Mouse (Mus musculus): ENCODE measurements around the gene Snap47. TPM values are rescaled to one million over a fixed set of nuclear protein-coding genes. Genes with fewer than 3 reads are reported as not detected.
A peak's percentile ranks its signal among the peaks of the same experiment; 100 is the strongest.

The Snap47 gene
- total and polyA plus RNA-seq, 3 experiments = 95.9 to 102 (median 101) TPM

GRCm38 (mm10) chr11:59366633-59367032 is 84.4 kb downstream of the Snap47 start:
- Histone ChIP-seq H3K36me3 (replicated peaks in 1 of 2; ENCODE audit: control insufficient read depth in 1 of 2, insufficient read depth in 1 of 2, low read length in 1 of 2) (no peaks in the 10 kb centered on the region), H3K4me1 (ENCODE audit: control insufficient read depth in 1 of 2, insufficient read depth in 2 of 2) (peaks cover 3 to 13% of the 10 kb centered on the region in 2 experiments), H3K4me2 (ENCODE audit: insufficient read depth, low read depth, poor library complexity, severe bottlenecking) (no peak overlapping the region), H3K27ac (ENCODE audit: insufficient read depth, low read depth) (no peak overlapping the region), H3K79me2 (replicated peaks; ENCODE audit: control insufficient read depth, extremely low read depth, insufficient read depth, poor library complexity, severe bottlenecking) (no peaks in the 10 kb centered on the region), H3K4me3 (replicated peaks in 1 of 3; ENCODE audit: low read depth in 2 of 3, low read length in 2 of 3, poor library complexity in 1 of 3) (no peak overlapping the region), H3K9me3 (replicated peaks; ENCODE audit: low read length) (no peaks in the 10 kb centered on the region), H3K27me3 (replicated peaks) (peaks cover 9% of the 10 kb centered on the region), H3K9ac (ENCODE audit: insufficient read depth, low read depth) (no peak overlapping the region)
- peak; percentile 35 to 62 for TF ChIP-seq CTCF (conservative IDR thresholded peaks at IDR 0.05 in 1 of 2, IDR thresholded peaks at IDR 0.05 in 1 of 2; ENCODE audit: low read depth in 2 of 2, low read length in 2 of 2)
- TF ChIP-seq SMC3 (IDR thresholded peaks at IDR 0.05; ENCODE audit: low read depth, low read length) = peak; percentile 59
- no peak for TF ChIP-seq NRF1 (IDR thresholded peaks at IDR 0.05; ENCODE audit: low read depth, low read length)
- TF ChIP-seq RAD21 (IDR thresholded peaks at IDR 0.05; ENCODE audit: low read depth, low read length) = peak; percentile 16
- no peak for TF ChIP-seq ZMIZ1 (IDR thresholded peaks at IDR 0.05; ENCODE audit: low read depth, low read length)
- in situ Hi-C loops (cut with MboI; ENCODE audit: low pct_ligation_motif_present, low pct_unique_long_range_greater_than_20kb, low sequenced_read_pairs) (loop anchor here (10.0 kb wide), 1 partner anchor 52 kb away; no protein-coding TSS in a partner anchor), dilution Hi-C loops (cut with MboI; ENCODE audit: extremely low pct_ligation_motif_present, extremely low pct_unique_long_range_greater_than_20kb, low sequenced_read_pairs) (no loop called here)
- no peak for DNase-seq (ENCODE audit: extremely low read depth)

GRCm38 (mm10) chr11:59366031-59366430 is 85.0 kb downstream of the Snap47 start:
- no peaks in the 10 kb centered on the region for H3K79me2 ChIP-seq (replicated peaks; ENCODE audit: control insufficient read depth, extremely low read depth, insufficient read depth, poor library complexity, severe bottlenecking)
- TF ChIP-seq SMC3 (IDR thresholded peaks at IDR 0.05; ENCODE audit: low read depth, low read length) = no peak
- no peak for TF ChIP-seq POLR2A (IDR thresholded peaks at IDR 0.05; ENCODE audit: low read depth, low read length)
- TF ChIP-seq ELF1 (IDR thresholded peaks at IDR 0.05; ENCODE audit: low read depth, low read length) = no peak
- TF ChIP-seq IRF4 (IDR thresholded peaks at IDR 0.05; ENCODE audit: low read depth, low read length) = no peak
- no peak for TF ChIP-seq JUND (conservative IDR thresholded peaks at IDR 0.05; ENCODE audit: low read depth, low read length)
- no peak for TF ChIP-seq ZC3H11A (IDR thresholded peaks at IDR 0.05; ENCODE audit: low read depth, low read length)
- TF ChIP-seq ZMIZ1 (IDR thresholded peaks at IDR 0.05; ENCODE audit: low read depth, low read length) = no peak
- TF ChIP-seq CTCF (conservative IDR thresholded peaks at IDR 0.05 in 1 of 2, IDR thresholded peaks at IDR 0.05 in 1 of 2; ENCODE audit: low read depth in 2 of 2, low read length in 2 of 2) = no peak
- TF ChIP-seq BHLHE40 (IDR thresholded peaks at IDR 0.05; ENCODE audit: low read depth, low read length) = no peak
- TF ChIP-seq ETS1 (conservative IDR thresholded peaks at IDR 0.05; ENCODE audit: low read depth, low read length) = no peak
- no peak for TF ChIP-seq USF1 (IDR thresholded peaks at IDR 0.05; ENCODE audit: low read depth, low read length)
- TF ChIP-seq NELFE (IDR thresholded peaks at IDR 0.05; ENCODE audit: low read depth, low read length) = no peak
- TF ChIP-seq E2F4 (IDR thresholded peaks at IDR 0.05; ENCODE audit: insufficient replicate concordance, low read depth, low read length) = no peak
- no peak for TF ChIP-seq CHD2 (IDR thresholded peaks at IDR 0.05; ENCODE audit: low read length)
- TF ChIP-seq ZKSCAN1 (IDR thresholded peaks at IDR 0.05; ENCODE audit: borderline replicate concordance, low read depth, low read length) = no peak
- TF ChIP-seq PAX5 (IDR thresholded peaks at IDR 0.05; ENCODE audit: low read length) = no peak
- no peak for TF ChIP-seq USF2 (conservative IDR thresholded peaks at IDR 0.05; ENCODE audit: low read depth, low read length)
- TF ChIP-seq TBP (conservative IDR thresholded peaks at IDR 0.05; ENCODE audit: low read depth, low read length) = no peak
- no peak for TF ChIP-seq NRF1 (IDR thresholded peaks at IDR 0.05; ENCODE audit: low read depth, low read length)
- no peak overlapping the region for H3K4me2 ChIP-seq (ENCODE audit: insufficient read depth, low read depth, poor library complexity, severe bottlenecking)
- H3K36me3 ChIP-seq (replicated peaks in 1 of 2; ENCODE audit: control insufficient read depth in 1 of 2, insufficient read depth in 1 of 2, low read length in 1 of 2) = no peaks in the 10 kb centered on the region
- peaks cover 12% of the 10 kb centered on the region for H3K27me3 ChIP-seq (replicated peaks)
- H3K4me1 ChIP-seq (ENCODE audit: control insufficient read depth in 1 of 2, insufficient read depth in 2 of 2) = peaks cover 3 to 13% of the 10 kb centered on the region in 2 experiments
- in situ Hi-C loops (cut with MboI; ENCODE audit: low pct_ligation_motif_present, low pct_unique_long_range_greater_than_20kb, low sequenced_read_pairs) = loop anchor here (10.0 kb wide), 1 partner anchor 51 kb away; no protein-coding TSS in a partner anchor
- dilution Hi-C loops (cut with MboI; ENCODE audit: extremely low pct_ligation_motif_present, extremely low pct_unique_long_range_greater_than_20kb, low sequenced_read_pairs) = no loop called here
- H3K4me3 ChIP-seq (replicated peaks in 1 of 3; ENCODE audit: low read depth in 2 of 3, low read length in 2 of 3, poor library complexity in 1 of 3) = no peak overlapping the region
- no peak for DNase-seq (ENCODE audit: extremely low read depth)
- no peak overlapping the region for H3K27ac ChIP-seq (ENCODE audit: insufficient read depth, low read depth)
- H3K9me3 ChIP-seq (replicated peaks; ENCODE audit: low read length) = no peaks in the 10 kb centered on the region
- H3K9ac ChIP-seq (ENCODE audit: insufficient read depth, low read depth) = no peak overlapping the region

All from CH12.LX (cell line).